Mouse (Mus musculus): ENCODE measurements around the gene Mtcl1.

The Mtcl1 gene

DNA sequence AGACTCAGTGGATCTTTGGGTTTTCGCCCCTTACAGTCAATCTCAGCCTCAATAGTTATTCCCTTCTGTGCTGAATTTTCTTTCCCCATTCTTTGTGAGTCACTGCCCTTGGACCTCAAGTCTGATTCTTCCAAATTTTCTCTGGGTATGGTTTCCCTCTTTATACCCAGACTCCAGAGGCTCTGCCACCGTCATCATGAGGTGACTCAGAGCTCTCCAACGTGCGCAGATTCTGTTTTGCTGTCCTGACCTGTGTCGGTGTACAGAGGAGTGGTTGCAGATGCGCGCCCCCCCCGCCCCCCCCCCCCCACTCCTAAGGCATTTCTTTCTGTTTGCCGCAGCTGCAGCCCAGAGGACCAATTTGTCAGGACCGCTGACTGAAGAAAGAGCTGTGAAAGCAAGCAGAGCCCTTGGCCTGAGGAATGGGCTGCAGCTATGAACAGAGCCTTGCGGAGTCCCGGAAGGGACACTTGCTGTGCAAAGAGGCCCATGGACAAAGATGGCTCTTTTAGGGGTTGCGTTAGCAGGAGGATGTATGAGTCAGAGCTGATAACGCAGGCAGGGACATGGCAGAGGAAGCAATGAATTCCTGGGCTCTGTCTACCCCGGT lies 126.8 kb downstream of the Mtcl1 start:
- no peak for DNase-seq

DNA sequence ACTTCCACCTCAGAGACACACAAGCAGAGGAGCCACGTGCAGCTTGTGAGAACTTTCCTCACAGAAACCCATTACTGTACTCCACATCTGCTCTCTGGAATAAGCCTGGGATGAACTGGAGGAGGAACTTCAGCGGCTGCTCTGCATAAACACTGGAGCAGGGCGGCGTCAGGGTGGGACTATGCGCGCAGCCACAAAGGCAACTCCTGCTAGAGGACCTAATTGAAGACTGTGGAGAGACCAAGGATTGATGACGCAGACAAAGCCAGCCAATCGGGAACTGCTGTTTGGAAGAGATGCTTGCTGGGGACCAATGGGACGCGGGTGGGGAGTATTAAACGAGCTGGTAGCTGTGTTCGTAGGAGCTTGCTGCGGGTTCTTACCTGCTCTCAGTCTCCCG lies 127.6 kb downstream of the Mtcl1 start:
- no peak for DNase-seq

DNA sequence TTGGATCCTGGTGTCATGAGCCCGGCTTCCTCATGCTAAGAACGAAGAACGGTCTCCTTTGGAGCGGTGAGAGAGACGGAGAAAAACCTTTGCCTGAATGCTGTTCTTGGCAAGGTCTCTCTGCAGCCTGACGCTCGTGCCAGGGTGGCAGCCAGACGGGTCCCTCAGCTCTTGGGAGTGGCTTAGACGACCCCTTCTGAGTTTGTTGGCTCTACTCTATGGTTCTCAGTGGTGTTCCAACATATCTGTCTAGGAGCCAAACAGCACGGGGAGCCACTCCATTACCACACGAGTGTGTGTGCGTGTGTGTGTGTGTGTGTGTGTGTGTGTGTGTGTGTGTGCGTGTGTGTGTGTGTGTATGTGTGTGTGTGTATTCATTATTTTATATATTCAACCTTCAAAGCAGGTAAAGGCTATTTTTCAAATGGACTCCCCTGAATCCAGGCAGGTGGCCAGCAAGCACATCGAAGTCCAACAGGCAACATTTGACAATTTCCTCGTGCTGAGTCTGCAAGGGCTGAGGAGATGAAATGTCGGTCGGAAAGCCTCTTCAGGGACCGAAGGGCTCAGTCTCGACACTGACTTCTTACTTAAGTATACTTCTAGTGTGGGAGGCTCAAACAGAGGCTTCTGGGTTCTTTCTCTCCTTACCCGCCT lies 128.7 kb downstream of the Mtcl1 start:
- peak; percentile 88 to 92 for DNase-seq

DNA sequence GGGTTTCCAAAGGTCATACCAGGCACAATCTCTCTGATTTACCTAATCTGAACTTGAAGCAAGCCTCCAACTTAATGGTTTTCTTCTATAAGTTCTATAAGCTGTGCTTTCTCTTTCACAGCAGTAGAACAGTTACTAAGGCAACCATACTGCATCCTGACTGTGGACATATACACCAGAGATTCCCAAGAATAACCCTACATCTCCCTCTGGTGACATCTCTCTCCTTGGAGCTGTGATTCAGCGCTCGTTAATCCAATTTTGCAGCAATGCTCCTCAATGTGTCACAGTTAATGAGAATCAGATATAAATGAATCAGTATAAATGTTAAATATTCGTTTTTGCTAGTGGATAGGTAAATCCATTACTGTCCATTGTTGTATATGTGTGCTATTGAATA lies 131.5 kb downstream of the Mtcl1 start:
- no peak for DNase-seq

DNA sequence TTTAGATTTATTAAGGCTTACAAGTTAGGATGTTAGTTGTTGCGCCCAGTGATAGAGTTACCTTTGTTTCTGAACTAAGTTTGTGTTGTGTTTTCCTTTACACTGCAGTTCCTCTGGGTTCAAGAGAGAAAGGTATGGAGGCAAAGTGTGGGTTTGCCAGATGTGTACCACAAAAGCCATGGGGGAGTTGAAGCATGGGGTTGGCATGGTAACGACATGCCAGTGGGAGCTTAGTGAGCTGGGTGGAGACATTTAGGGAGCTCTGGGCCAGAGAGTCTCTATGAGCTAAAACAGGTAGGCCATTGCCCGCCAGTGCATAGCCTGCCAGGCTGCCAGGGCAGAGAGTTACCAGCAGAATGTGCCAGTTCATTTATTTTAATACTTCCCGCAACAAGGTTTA lies 132.0 kb downstream of the Mtcl1 start:
- no peak for DNase-seq

DNA sequence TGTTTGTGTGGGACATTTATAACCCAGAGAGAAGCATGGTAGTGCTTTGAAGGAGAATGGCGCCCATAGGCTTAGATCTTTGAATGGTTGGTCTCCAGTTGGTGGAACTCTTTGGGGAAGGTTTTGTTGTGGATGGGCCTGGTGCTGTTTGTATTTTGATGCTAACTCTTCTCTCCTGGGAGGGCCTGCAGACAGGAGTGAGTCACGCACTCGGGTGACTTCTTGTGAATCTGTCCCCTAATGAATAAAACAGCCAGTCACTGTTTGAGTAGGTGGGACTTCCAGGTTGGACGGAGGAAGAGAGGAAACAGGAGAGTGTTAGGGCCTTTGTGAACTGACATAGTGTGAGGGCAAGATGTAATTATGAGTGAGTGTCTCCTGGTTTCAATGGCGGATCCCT lies 132.4 kb downstream of the Mtcl1 start:
- DNase-seq: no peak

DNA sequence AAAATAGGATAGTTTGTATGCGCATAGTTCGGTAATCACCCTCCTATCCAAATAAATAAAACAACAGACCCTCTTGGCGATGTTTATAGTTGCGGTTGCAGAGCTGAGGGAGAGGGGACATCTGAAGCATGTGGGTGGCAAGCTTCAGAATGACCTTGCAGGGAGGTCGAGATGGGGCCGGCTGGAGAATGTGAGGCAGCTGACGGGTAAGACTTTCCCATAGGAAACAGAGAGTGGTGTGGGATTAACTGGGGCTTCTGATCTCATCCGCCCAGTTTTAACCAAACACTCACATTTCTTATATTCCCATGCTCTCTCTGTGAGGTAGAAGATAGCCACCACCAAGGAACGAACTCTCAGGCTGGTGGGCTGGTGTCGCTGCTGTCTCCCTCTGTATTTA lies 134.1 kb downstream of the Mtcl1 start:
- no peak for DNase-seq

DNA sequence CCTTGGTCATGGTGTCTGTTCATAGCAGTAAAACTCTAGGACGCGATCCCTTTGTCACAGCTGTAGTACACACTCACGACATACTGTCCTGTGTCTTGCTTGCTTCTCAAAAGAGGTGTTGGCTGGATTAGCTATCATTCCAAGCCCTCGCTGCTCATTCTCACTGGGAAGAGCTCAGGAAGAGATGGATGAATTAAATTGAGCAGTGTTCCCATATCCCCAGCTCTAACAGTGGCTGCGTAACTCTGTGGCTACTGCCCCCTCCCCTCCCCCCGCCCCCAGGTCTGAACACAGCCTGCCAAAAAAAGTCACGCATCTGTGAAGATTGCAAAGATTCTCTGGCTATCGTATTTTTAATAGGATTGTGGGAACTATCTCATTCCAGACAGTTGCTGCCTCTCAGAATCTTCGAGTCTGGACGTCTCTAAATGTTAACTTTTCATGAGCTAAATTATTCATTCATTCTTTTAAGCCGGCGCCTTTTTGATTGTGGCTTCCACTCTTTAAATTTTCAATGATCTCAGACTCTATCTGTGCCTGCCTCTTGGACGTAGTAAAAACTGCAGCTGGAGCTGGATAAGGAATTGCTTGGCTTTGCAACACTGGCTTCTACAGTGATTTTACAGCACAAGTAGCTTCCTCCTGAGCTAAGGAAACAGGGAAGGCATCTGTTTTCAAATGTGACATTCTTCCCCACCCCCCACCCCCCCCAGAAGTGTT lies 134.8 kb downstream of the Mtcl1 start:
- no peak for DNase-seq

DNA sequence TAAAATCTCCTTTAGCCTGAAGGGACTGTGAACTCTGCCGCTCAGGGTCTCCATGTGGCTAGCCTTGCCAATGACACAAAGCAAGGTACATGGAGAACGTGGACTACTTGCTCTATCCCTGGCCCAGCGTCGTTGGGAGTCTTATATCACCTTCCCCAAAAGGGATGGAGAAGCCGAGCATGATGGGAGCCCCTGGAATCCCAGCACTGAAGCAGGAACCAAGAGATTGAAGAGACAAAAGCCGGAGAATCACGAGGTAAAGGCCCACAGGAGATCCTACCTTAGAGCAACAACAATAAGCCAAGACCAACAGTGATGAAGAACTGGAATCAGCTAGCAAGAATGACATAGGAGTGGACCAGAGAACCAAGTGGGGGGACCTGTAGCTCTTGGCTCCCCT lies 147.6 kb downstream of the Mtcl1 start:
- DNase-seq: no peak

DNA sequence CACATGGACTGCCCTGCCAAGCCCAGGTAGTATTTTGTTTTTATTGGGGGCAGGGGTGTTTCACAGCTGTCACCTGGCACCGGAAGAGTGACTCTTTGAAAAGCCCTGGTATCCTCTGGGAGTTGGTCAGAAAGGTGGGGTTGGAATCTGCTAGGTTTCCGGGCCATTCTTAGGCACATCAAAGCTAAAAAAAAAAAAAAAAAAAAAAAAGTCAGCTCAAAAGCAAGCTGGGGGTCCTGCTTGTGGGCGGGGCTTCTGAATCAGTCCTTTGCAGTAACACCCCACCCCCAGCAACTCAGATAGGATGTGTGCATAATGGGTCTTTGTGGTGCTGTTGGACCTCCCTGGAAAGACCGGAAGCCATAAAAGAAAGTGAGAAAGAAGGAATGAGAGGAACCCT lies 148.3 kb downstream of the Mtcl1 start:
- DNase-seq: no peak

DNA sequence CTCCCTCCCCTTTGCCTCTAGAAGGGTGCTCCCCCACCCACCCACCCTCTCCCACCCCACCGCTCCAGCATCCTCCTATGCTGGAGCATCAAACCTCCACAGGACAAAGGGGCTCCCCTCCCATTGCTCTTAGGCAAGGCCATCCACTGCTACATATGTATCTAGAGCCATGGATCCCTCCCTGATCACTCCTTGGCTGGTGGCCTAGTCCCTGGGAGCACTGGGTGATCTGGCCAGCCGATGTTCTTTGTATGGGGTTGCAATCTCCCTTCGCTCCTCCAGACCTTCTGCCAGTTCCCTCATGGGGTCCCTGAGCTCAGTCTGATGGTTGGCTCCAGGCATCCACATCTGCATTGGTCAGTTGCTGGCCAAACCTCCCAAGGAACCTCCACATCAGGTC lies 151.8 kb downstream of the Mtcl1 start:
- DNase-seq: peak in 1 of 2 experiments; percentile 35

DNA sequence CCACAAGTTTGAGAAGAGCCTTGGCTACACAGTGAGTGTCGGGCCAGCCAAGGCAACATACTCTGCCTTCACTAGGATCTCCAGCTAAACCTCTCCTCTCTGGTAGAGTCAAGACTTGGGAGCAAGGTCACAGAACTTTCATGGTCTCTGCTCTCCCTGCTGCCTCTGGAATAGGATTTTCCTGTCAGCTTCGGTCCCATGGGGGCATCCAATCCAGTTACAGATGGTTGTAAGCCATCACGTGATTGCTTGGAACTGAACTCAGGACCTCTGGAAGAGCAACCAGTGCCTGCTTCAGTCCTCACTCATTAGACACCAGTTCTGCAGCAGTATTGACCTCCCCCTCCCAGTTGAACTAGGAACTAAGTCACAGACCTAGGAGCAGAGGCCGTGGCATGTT lies 156.0 kb downstream of the Mtcl1 start:
- no peak for DNase-seq

DNA sequence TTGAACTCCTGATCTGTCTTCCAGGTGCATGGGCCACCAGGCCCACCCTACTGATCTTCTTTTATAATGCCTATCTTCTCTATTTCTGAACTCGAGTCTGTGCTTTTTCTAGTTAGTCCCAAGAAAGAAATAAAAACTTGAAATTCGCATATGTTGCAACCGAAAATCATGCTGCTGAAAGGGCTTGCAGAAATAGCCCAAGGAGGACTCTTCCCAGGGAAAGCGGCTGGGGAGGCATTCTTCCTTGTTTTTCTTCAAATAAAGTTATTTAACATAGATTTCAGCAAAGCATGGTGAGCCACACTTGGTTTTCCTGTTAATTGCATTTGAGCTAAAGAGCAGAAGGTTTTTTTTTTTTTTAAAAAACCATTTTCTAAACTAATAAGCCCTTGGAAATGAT lies 159.7 kb downstream of the Mtcl1 start:
- DNase-seq: no peak
